Mouse (Mus musculus) heart, embryonic 14.5 days (tissue): ENCODE measurements around the gene Mavs. TPM values are rescaled to one million over a fixed set of nuclear protein-coding genes. Genes with fewer than 3 reads are reported as not detected.

Experiments used
- ATAC-seq: fragments of 200-750 bp; cut with Nextera tagmentation; 2 replicates; pipeline ENCODE4 v1.8.0; 2017; ENCODE audit warnings: low read depth, moderate TSS enrichment; ENCODE audit not compliant: insufficient number of reproducible peaks, insufficient read depth, low FRiP score
- H3K27ac ChIP-seq, 2 experiments: fragments of 200-500 bp in 1 of 2; fragments of 300-500 bp in 1 of 2; sonication (generic) in 1 of 2; replicated peaks in 1 of 2; 2 replicates each; pipeline ENCODE4 v1.5.1; 2012 to 2014; ENCODE audit warnings: low read depth in 2 of 2, low read length in 2 of 2, control low read depth in 1 of 2, mild to moderate bottlenecking in 1 of 2, mixed read lengths in 1 of 2; ENCODE audit not compliant: control insufficient read depth in 1 of 2, insufficient read depth in 1 of 2
- H3K27me3 ChIP-seq: fragments of 300-500 bp; sonication (generic); 2 replicates; pipeline ENCODE4 v1.6.1; 2014; ENCODE audit warnings: mild to moderate bottlenecking, low read length, control low read depth; ENCODE audit not compliant: control insufficient read depth, insufficient read depth
- H3K36me3 ChIP-seq: fragments of 300-500 bp; sonication (generic); 2 replicates; pipeline ENCODE4 v1.6.1; 2014; ENCODE audit warnings: mild to moderate bottlenecking, control low read depth, low read length, mixed read lengths; ENCODE audit not compliant: control insufficient read depth, insufficient read depth
- H3K4me1 ChIP-seq, 2 experiments: fragments of 200-500 bp in 1 of 2; fragments of 300-500 bp in 1 of 2; sonication (generic) in 1 of 2; 2 replicates each; pipeline ENCODE4 v1.6.1; 2012 to 2014; ENCODE audit warnings: low read length in 2 of 2, control low read depth in 1 of 2, mixed read lengths in 1 of 2; ENCODE audit not compliant: control insufficient read depth in 2 of 2, insufficient read depth in 2 of 2
- H3K4me2 ChIP-seq: fragments of 300-500 bp; sonication (generic); 2 replicates; pipeline ENCODE4 v1.6.1; 2014; ENCODE audit warnings: mild to moderate bottlenecking, low read length
- H3K4me3 ChIP-seq, 2 experiments: fragments of 200-500 bp in 1 of 2; fragments of 300-500 bp in 1 of 2; sonication (generic) in 1 of 2; 2 replicates each; pipeline ENCODE4 v1.5.1; 2012 to 2014; ENCODE audit warnings: low read length in 2 of 2, mild to moderate bottlenecking in 2 of 2, control low read depth in 1 of 2, low read depth in 1 of 2, moderate library complexity in 1 of 2; ENCODE audit not compliant: control insufficient read depth in 1 of 2, insufficient read depth in 1 of 2
- H3K9ac ChIP-seq: fragments of 300-500 bp; sonication (generic); 2 replicates; pipeline ENCODE4 v1.6.1; 2014; ENCODE audit warnings: mild to moderate bottlenecking, low read length
- H3K9me3 ChIP-seq: fragments of 300-500 bp; sonication (generic); 2 replicates; pipeline ENCODE4 v1.6.1; 2016; ENCODE audit warnings: low read length, control low read depth; ENCODE audit not compliant: control insufficient read depth
- WGBS: fragments of 180-500 bp; shearing (Covaris S2); extraction: QIAGEN DNeasy Blood & Tissue Kit; methylation state at CpG from one replicate; pipeline ENCODE4 v1.1.7; 2014; 5-methylcytosine and 5-hydroxymethylcytosine counted together
- microRNA-seq: library from miRNA; unstranded; fragments of <30 nt; microRNA quantifications from one replicate; pipeline ENCODE4, GENCODE M21; 2016
- polyA plus RNA-seq: library from polyadenylated mRNA; unstranded; fragments of >200 nt; fragmentation: Nextera tagmentation; extraction: Ambion mirVana; gene quantifications from 2 replicates; pipeline ENCODE4 v1.2.1, GENCODE M21; 2014

Mavs gene
- polyA plus RNA-seq, 1 experiment from 2014 or later: 20.0 TPM

DNA sequence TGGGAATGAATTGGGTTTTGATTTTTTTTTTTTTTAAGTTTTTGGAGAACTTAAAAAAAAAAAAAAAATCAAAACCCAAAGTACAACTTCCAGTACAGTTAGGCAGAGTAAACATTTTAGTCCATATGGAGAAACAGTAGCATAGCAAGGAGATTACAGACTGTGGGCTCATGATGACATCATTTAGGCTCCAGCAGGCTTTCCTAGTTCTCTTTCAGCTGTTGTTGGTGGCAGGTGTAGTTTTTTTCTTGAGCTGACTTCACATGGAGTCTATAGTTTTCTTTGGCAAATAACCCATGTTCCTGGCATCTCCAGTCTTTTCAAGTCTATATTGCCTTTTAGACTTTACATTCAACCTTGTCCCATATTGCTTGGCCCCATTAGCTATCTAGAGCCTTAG, 56.8 kb downstream of the Mavs start:
- no peak for ATAC-seq
- Histone ChIP-seq H3K4me1 (no peaks in the 10 kb centered on the region), H3K4me2 (no peak overlapping the region), H3K9ac (no peak overlapping the region), H3K36me3 (peaks cover 82% of the 10 kb centered on the region), H3K4me3 (no peak overlapping the region), H3K27me3 (no peaks in the 10 kb centered on the region), H3K9me3 (no peaks in the 10 kb centered on the region), H3K27ac (no peak overlapping the region)

DNA sequence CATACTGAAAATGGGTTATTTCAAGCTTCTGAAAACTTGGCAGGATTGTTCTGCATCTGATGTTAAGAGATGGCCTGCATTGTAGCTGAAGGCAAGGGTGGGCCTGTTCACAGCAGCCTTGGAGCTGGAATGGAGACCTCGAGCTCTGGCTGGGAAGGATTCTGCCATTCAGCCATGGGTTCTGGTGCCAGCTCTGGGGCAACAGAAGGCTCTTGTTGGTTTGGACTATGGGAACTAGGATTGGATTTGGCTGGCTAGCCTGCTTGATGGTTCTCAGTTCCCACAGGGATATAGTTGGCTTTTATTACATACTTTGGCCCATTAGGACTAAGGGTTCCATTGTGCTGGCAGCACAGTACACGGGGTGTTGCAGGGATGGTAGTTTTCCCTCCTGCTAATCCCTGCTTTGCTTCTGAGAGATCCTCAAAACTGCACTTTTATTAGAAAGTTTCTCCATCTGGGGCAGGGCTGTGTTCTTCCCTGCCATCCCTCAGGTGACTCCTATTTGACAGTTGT, 62.9 kb downstream of the Mavs start:
- H3K36me3 ChIP-seq: peaks cover 72% of the 10 kb centered on the region
- H3K4me1 ChIP-seq: no peaks in the 10 kb centered on the region
- no peak overlapping the region for H3K27ac ChIP-seq
- no peak overlapping the region for H3K9ac ChIP-seq
- no peak overlapping the region for H3K4me2 ChIP-seq
- no peaks in the 10 kb centered on the region for H3K9me3 ChIP-seq
- no peak overlapping the region for H3K4me3 ChIP-seq
- 87% methylated on average over 2 of the region's 2 CpGs for WGBS
- no peaks in the 10 kb centered on the region for H3K27me3 ChIP-seq
- no peak for ATAC-seq

Small RNA genes within 50 kb of the gene (microRNA-seq; reads per million reads assigned to microRNA genes)
- 40.0 reads per million, percentile 40 among the genes with 10 or more reads in this experiment for gene Mir103-2

Other genes with a start within 250 kb of the Mavs start
- 2.7 and 3.2 TPM in 2 replicates for gene Gfra4, start 191.0 kb upstream of the Mavs start, polyA plus RNA-seq
- 8.2 and 10.3 TPM in 2 replicates for gene Adam33, start 170.2 kb upstream of the Mavs start, polyA plus RNA-seq
- 0.54 and 0.63 TPM in 2 replicates for gene Siglec1, start 147.3 kb upstream of the Mavs start, polyA plus RNA-seq
- 5.8 and 6.3 TPM in 2 replicates for gene Hspa12b, start 106.8 kb upstream of the Mavs start, polyA plus RNA-seq
- not detected in 2 replicates for gene Gm11037, start 100.6 kb upstream of the Mavs start, polyA plus RNA-seq
- gene 1700037H04Rik, start 74.0 kb upstream of the Mavs start, polyA plus RNA-seq: 71.0 and 80.3 TPM in 2 replicates
- 6.2 and 7.0 TPM in 2 replicates for gene Cenpb, start 54.0 kb upstream of the Mavs start, polyA plus RNA-seq
- 33.1 and 38.9 TPM in 2 replicates for gene Cdc25b, start 47.1 kb upstream of the Mavs start, polyA plus RNA-seq
- gene Spef1, start 46.8 kb upstream of the Mavs start, polyA plus RNA-seq: 2.0 and 2.4 TPM in 2 replicates
- 39.7 and 44.3 TPM in 2 replicates for gene Ap5s1, start 27.0 kb upstream of the Mavs start, polyA plus RNA-seq
- 27.4 and 32.9 TPM in 2 replicates for gene Pank2, start 28.4 kb downstream of the Mavs start, polyA plus RNA-seq
- gene Rnf24, start 118.8 kb downstream of the Mavs start, polyA plus RNA-seq: 2.0 and 2.6 TPM in 2 replicates